Mouse (Mus musculus) brain, embryonic 14.5 days (tissue): ENCODE measurements at regions not wholly inside any gene's neighbourhood (a gene's known extent, or its start where the extent isn't known, plus 50 kb on each side); places are given as distances from the start of the nearest gene placed in this dataset.

Experiments used
- CTCF ChIP-seq: fragments of 200-500 bp; IDR thresholded peaks from 2 replicates; pipeline ENCODE4 v1.5.1; 2012; ENCODE audit warnings: inconsistent platforms, mild to moderate bottlenecking, moderate library complexity, borderline replicate concordance; ENCODE audit not compliant: insufficient read depth, insufficient read length; ENCODE audit errors: extremely low read depth
- POLR2A ChIP-seq: fragments of 200-500 bp; IDR thresholded peaks from 2 replicates; pipeline ENCODE4 v1.6.1; 2012; ENCODE audit warnings: mild to moderate bottlenecking, inconsistent platforms, borderline replicate concordance; ENCODE audit not compliant: poor library complexity, insufficient read depth, insufficient read length, severe bottlenecking; ENCODE audit errors: extremely low read depth

- TF ChIP-seq CTCF (no peak), POLR2A (no peak)
These were observed 57.5 kb upstream of the Sestd1 start for GRCm38 (mm10) chr2:77337786-77338406.
